Comparison of ENCODE assay signal across 13 mouse cellular contexts in the genomic region with DNA sequence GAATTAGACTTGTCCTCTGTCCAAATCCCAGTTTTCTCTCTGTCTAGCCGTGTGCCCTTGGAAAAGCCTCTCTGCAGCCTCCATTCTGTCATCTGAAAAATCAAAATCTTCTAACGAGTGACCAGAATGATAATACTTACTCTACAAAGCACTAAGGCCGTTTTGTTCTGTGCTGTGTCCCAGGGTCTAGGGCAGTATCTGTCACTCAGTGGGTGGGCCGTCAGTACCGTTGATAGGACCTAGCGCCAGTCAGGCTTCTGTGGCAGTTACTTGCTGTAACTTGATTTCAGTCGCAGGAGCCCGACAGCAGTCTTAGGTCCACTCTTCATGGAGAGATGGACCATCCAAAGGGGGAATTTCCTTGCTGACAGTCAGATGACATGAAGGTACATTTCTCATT. TPM values are rescaled to one million over a fixed set of nuclear protein-coding genes. Genes with fewer than 3 reads are reported as not detected.
DNase-seq lines count a peak whose midpoint lies in the region; ATAC-seq lines count a peak whose summit lies in the region.
"Had no signal": no experiment of that assay in that cellular context is flagged by ENCODE, and none has a peak within 500 bp of the region (broad histone marks: within the 10 kb centered on the region; RNA-seq: fewer than 3 reads in every experiment).

No protein-coding gene starts in this region.

- H3K9me3 ChIP-seq in forebrain, embryonic 10.5 days, result no peaks in the 10 kb centered on the region
- no peaks in the 10 kb centered on the region for H3K9me3 ChIP-seq in hindbrain, embryonic 15.5 days
- H3K9me3 ChIP-seq in neural tube, embryonic 12.5 days, result no peaks in the 10 kb centered on the region
- H3K9me3 ChIP-seq: limb, embryonic 15.5 days had no signal

- peak overlapping the region; percentile 95 for H3K27ac ChIP-seq in forebrain, embryonic 10.5 days
- peak overlapping the region; percentile 96 for H3K27ac ChIP-seq in hindbrain, embryonic 15.5 days (replicated peaks)
- peak overlapping the region; percentile 86 for H3K27ac ChIP-seq in neural tube, embryonic 12.5 days
- H3K27ac ChIP-seq: limb, embryonic 15.5 days had no signal

- H3K9ac ChIP-seq in hindbrain, embryonic 15.5 days, result peak overlapping the region; percentile 24; the same call in 1 of the 2 replicates
- H3K9ac ChIP-seq in neural tube, embryonic 12.5 days, result 0 out of 2 replicates have a peak overlapping the region, but pooled peaks have one; percentile 13
- H3K9ac ChIP-seq: limb, embryonic 15.5 days had no signal

- H3K4me2 ChIP-seq in hindbrain, embryonic 15.5 days, result peak overlapping the region; percentile 74
- peak overlapping the region; percentile 41 for H3K4me2 ChIP-seq in neural tube, embryonic 12.5 days (replicated peaks)

- H3K4me1 ChIP-seq in forebrain, embryonic 10.5 days, result peaks cover 75% of the 10 kb centered on the region
- peaks cover 67% of the 10 kb centered on the region for H3K4me1 ChIP-seq in hindbrain, embryonic 15.5 days (replicated peaks)
- H3K4me1 ChIP-seq in neural tube, embryonic 12.5 days, result peaks cover 65% of the 10 kb centered on the region

- peak overlapping the region; percentile 22; the same call in 1 of the 2 replicates for H3K4me3 ChIP-seq in forebrain, embryonic 10.5 days
- peak overlapping the region; percentile 95; the same call in 1 of the 2 replicates for H3K4me3 ChIP-seq in hindbrain, embryonic 15.5 days
- H3K4me3 ChIP-seq in neural tube, embryonic 12.5 days, result no peak overlapping the region
- H3K4me3 ChIP-seq: limb, embryonic 15.5 days; myocyte had no signal

- peak; percentile 35 for DNase-seq in embryo, embryonic 10 days (ENCODE audit: low spot score)
- no peak for DNase-seq in embryo, embryonic 9.5 days (ENCODE audit: extremely low spot score)
- DNase-seq in forebrain, embryonic 10.5 days (ENCODE audit: extremely low spot score, low spot score), result no peak
- DNase-seq in MN1 (ENCODE audit: low spot score), result no peak
- no peak for DNase-seq in heart, adult 8-10 months (ENCODE audit: low spot score)
- DNase-seq in lung, postnatal 4 days, result no peak
- DNase-seq: adrenal gland, adult 2 months; gastrocnemius, postnatal 36 days; lung, postnatal 10 days had no signal

- no peaks in the 10 kb centered on the region for H3K36me3 ChIP-seq in forebrain, embryonic 10.5 days (replicated peaks)
- no peaks in the 10 kb centered on the region for H3K36me3 ChIP-seq in hindbrain, embryonic 15.5 days
- no peaks in the 10 kb centered on the region for H3K36me3 ChIP-seq in neural tube, embryonic 12.5 days
- H3K36me3 ChIP-seq: limb, embryonic 15.5 days had no signal

- no peak for ATAC-seq in hindbrain, embryonic 15.5 days (ENCODE audit: low FRiP score, low read depth)
- ATAC-seq in neural tube, embryonic 12.5 days (ENCODE audit: low FRiP score, low read depth), result 0 out of 2 replicates have a peak, but pooled peaks have one; percentile 5

- H3K27me3 ChIP-seq in forebrain, embryonic 10.5 days (ENCODE audit: poor library complexity, severe bottlenecking), result peaks cover 70% of the 10 kb centered on the region
- no peaks in the 10 kb centered on the region for H3K27me3 ChIP-seq in hindbrain, embryonic 15.5 days
- H3K27me3 ChIP-seq in neural tube, embryonic 12.5 days (replicated peaks), result no peaks in the 10 kb centered on the region; the same call in 1 of the 2 replicates

- WGBS in forebrain, embryonic 10.5 days, result 8% methylated on average over 8 of the region's 8 CpGs
- 5% methylated on average over 8 of the region's 8 CpGs for WGBS in hindbrain, embryonic 15.5 days
- 6% methylated on average over 8 of the region's 8 CpGs for WGBS in neural tube, embryonic 12.5 days

RNA-seq across cellular contexts. Expression of gene Nova2, which starts 1.4 kb away (rescaled TPM):
- 2.2 and 2.9 TPM in 2 replicates for polyA plus RNA-seq in forebrain, embryonic 10.5 days (2016; fragmentation: Nextera tagmentation; extraction: Ambion mirVana)
- polyA plus RNA-seq in hindbrain, embryonic 15.5 days (2015; fragmentation: Nextera tagmentation; extraction: Ambion mirVana), result 12.5 and 13.0 TPM in 2 replicates
- 12.1 and 12.6 TPM in 2 replicates for polyA plus RNA-seq in neural tube, embryonic 12.5 days (2016; fragmentation: Nextera tagmentation; extraction: Ambion mirVana)
- 1 to 10 TPM; 3.2 to 5.5 (median 5.1) TPM for total RNA-seq in heart, adult 8-10 months (2022)

RNA-seq across cellular contexts. Expression of gene Ccdc61, which starts 14.1 kb away (rescaled TPM):
- polyA plus RNA-seq in forebrain, embryonic 10.5 days (2016; fragmentation: Nextera tagmentation; extraction: Ambion mirVana), result 30.0 and 31.0 TPM in 2 replicates
- 29.7 and 30.6 TPM in 2 replicates for polyA plus RNA-seq in hindbrain, embryonic 15.5 days (2015; fragmentation: Nextera tagmentation; extraction: Ambion mirVana)
- 32.9 and 34.0 TPM in 2 replicates for polyA plus RNA-seq in neural tube, embryonic 12.5 days (2016; fragmentation: Nextera tagmentation; extraction: Ambion mirVana)
- 10 to 100 TPM in 1 of 4 experiments, 1 to 10 TPM in 3; 7.4 to 10.7 (median 8.9) TPM for total RNA-seq in heart, adult 8-10 months (2022)

RNA-seq across cellular contexts. Expression of gene Pglyrp1, which starts 53.2 kb away (rescaled TPM):
- 0.93 and 1.0 TPM in 2 replicates for polyA plus RNA-seq in forebrain, embryonic 10.5 days (2016; fragmentation: Nextera tagmentation; extraction: Ambion mirVana)
- 22.9 and 25.9 TPM in 2 replicates for polyA plus RNA-seq in hindbrain, embryonic 15.5 days (2015; fragmentation: Nextera tagmentation; extraction: Ambion mirVana)
- 3.9 and 4.7 TPM in 2 replicates for polyA plus RNA-seq in neural tube, embryonic 12.5 days (2016; fragmentation: Nextera tagmentation; extraction: Ambion mirVana)
- total RNA-seq in heart, adult 8-10 months (2022), result 1 to 10 TPM; 1.1 to 6.7 (median 1.6) TPM
- polyA plus RNA-seq: myocyte had no signal
